Mouse (Mus musculus) kidney, adult 9 months (tissue): ENCODE results near the gene Srsf3.
"Not testable (repeated sequence)": the region's sequence is repeated elsewhere in the genome, so short reads cannot be mapped to it uniquely, and the experiment has no call there.

Source experiments
- DNase-seq: peaks from one replicate; pipeline ENCODE4 v3.0.0; 2022

Gene Srsf3

GRCm38 (mm10) chr17:29019391-29019790, 13.0 kb upstream of the Srsf3 start:
- no peak for DNase-seq

GRCm38 (mm10) chr17:29020444-29020843, 12.0 kb upstream of the Srsf3 start:
- peak; percentile 35 for DNase-seq

GRCm38 (mm10) chr17:29022230-29022819, 10.1 kb upstream of the Srsf3 start:
- no peak for DNase-seq

- DNase-seq, result no peak
These were observed 9.1 kb upstream of the Srsf3 start for GRCm38 (mm10) chr17:29023346-29023745.

GRCm38 (mm10) chr17:29024047-29024892, 8.2 kb upstream of the Srsf3 start:
- no peak for DNase-seq

GRCm38 (mm10) chr17:29024896-29025565, 7.4 kb upstream of the Srsf3 start:
- no peak for DNase-seq

- DNase-seq, result no peak
These were observed 5.6 kb upstream of the Srsf3 start for GRCm38 (mm10) chr17:29026652-29027356.

GRCm38 (mm10) chr17:29030321-29031034, 1.9 kb upstream of the Srsf3 start:
- no peak for DNase-seq

- peak; percentile 47 for DNase-seq
These were observed 1.2 kb upstream of the Srsf3 start for GRCm38 (mm10) chr17:29031085-29031711.

- peak; percentile 50 for DNase-seq
These were observed 606 bp upstream of the Srsf3 start for GRCm38 (mm10) chr17:29031771-29032273.

- DNase-seq, result peak; percentile 59
These were observed 1.2 kb downstream of the Srsf3 start for GRCm38 (mm10) chr17:29033569-29034061.

- no peak for DNase-seq
These were observed 1.8 kb downstream of the Srsf3 start for GRCm38 (mm10) chr17:29034264-29034663.

- no peak for DNase-seq
These were observed 3.1 kb downstream of the Srsf3 start for GRCm38 (mm10) chr17:29035506-29035905.

GRCm38 (mm10) chr17:29039351-29039750, 6.9 kb downstream of the Srsf3 start:
- DNase-seq, result peak; percentile 47

- DNase-seq, result not testable (repeated sequence)
These were observed 9.2 kb downstream of the Srsf3 start for GRCm38 (mm10) chr17:29041632-29042031.

GRCm38 (mm10) chr17:29042569-29042968, 10.1 kb downstream of the Srsf3 start:
- no peak for DNase-seq

GRCm38 (mm10) chr17:29043583-29043982, 11.2 kb downstream of the Srsf3 start:
- DNase-seq, result no peak

- no peak for DNase-seq
These were observed 11.9 kb downstream of the Srsf3 start for GRCm38 (mm10) chr17:29044146-29044924.

- peak; percentile 43 for DNase-seq
These were observed 12.5 kb downstream of the Srsf3 start for GRCm38 (mm10) chr17:29044925-29045319.

GRCm38 (mm10) chr17:29045741-29046530, 13.5 kb downstream of the Srsf3 start:
- DNase-seq, result peak; percentile 90
